Mouse (Mus musculus) natural killer cell, adult 2 months (primary cell): ENCODE measurements around the gene Il1a.
A peak's percentile ranks its signal among the peaks of the same experiment; 100 is the strongest.

Experiments
- DNase-seq, 2 experiments: peaks; one replicate each; pipeline ENCODE4 v3.0.0; 2022; ENCODE audit warnings: low spot score in 2 of 2

The Il1a gene

GRCm38 (mm10) chr2:129265316-129265715, 44.5 kb downstream of the Il1a start:
- no peak for DNase-seq

- no peak for DNase-seq
Observed at GRCm38 (mm10) chr2:129263073-129263472, 46.7 kb downstream of the Il1a start.

- no peak for DNase-seq
Observed at GRCm38 (mm10) chr2:129261151-129261794, 48.5 kb downstream of the Il1a start.

- DNase-seq: no peak
Observed at GRCm38 (mm10) chr2:129260646-129261045, 49.1 kb downstream of the Il1a start.

GRCm38 (mm10) chr2:129258475-129259211, 51.1 kb downstream of the Il1a start:
- DNase-seq: peak; percentile 71 to 74

- DNase-seq: no peak
Observed at GRCm38 (mm10) chr2:129258056-129258455, 51.7 kb downstream of the Il1a start.

GRCm38 (mm10) chr2:129256006-129256405, 53.8 kb downstream of the Il1a start:
- DNase-seq: no peak

GRCm38 (mm10) chr2:129254076-129254475, 55.7 kb downstream of the Il1a start:
- no peak for DNase-seq

GRCm38 (mm10) chr2:129253631-129253970, 56.2 kb downstream of the Il1a start:
- DNase-seq: no peak

GRCm38 (mm10) chr2:129252836-129253630, 56.7 kb downstream of the Il1a start:
- DNase-seq: no peak
